Mouse (Mus musculus): ENCODE measurements around the gene Lrriq3. TPM values are rescaled to one million over a fixed set of nuclear protein-coding genes. Genes with fewer than 3 reads are reported as not detected.

The Lrriq3 gene
- polyA plus RNA-seq, 1 experiment from 2014 or later = 1.1 TPM

DNA sequence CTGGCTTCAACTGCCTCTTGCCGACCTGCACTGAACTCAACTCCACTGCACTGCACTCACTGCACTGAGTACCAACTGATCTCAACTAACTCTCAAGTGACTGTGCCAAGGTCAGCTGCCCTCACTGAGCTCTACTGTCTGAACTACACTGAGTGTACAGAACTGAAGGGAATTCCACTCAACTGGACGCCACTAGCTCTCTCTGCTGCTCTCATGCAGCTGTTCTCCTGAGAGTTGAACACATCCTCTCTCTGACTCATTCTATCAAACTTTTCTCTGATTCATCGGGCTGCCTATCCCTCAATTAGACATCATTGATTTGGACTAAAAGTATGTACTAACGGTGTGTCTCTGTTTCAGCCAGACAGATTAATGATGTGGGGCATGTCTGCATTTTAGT lies 15.3 kb upstream of the Lrriq3 start:
- H3K36me3 ChIP-seq (ENCODE audit: control insufficient read depth, insufficient read depth) = no peaks in the 10 kb centered on the region
- H3K4me3 ChIP-seq (ENCODE audit: low read length) = no peak overlapping the region
- no peak for ATAC-seq (replicated peaks; ENCODE audit: extremely low read depth, insufficient read depth, low FRiP score)
- no peak overlapping the region for H3K27ac ChIP-seq (ENCODE audit: low read length)
- no peaks in the 10 kb centered on the region for H3K27me3 ChIP-seq (ENCODE audit: control insufficient read depth, insufficient read depth, low read length)
- no peak overlapping the region for H3K9ac ChIP-seq (ENCODE audit: low read length)
- no peaks in the 10 kb centered on the region for H3K4me1 ChIP-seq (ENCODE audit: control insufficient read depth, insufficient read depth, low read length)
- no peak overlapping the region for H3K4me2 ChIP-seq (ENCODE audit: low read depth, low read length)
- no peaks in the 10 kb centered on the region for H3K9me3 ChIP-seq (replicated peaks; ENCODE audit: control insufficient read depth, low read length)
- 82% methylated on average over 4 of the region's 4 CpGs for WGBS

DNA sequence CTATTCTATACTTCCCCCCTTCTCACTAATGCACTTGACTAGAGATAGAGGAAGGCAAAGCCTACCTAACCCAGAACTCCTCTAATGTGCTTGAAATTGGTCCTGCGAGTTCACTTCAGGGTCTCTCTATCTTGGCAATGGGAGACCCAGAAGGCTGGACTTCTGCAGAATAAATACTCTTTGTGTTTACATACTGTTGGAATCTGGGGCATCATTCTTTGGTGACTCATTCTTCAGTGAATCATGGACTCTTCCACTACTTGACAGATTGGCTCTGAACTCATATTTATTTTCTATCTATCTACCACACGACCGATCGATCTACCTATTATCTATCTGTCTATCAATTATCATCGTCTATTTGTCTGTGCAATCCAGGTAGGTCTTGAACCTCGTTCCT lies 1.2 kb upstream of the Lrriq3 start:
- Histone ChIP-seq H3K27me3 (ENCODE audit: control insufficient read depth, insufficient read depth, low read length) (no peaks in the 10 kb centered on the region), H3K4me3 (ENCODE audit: low read length) (no peak overlapping the region; the same call in 1 of the 2 replicates), H3K4me1 (ENCODE audit: control insufficient read depth, insufficient read depth, low read length) (peaks cover 3% of the 10 kb centered on the region; the same call in 1 of the 2 replicates), H3K9me3 (replicated peaks; ENCODE audit: control insufficient read depth, low read length) (no peaks in the 10 kb centered on the region), H3K36me3 (ENCODE audit: control insufficient read depth, insufficient read depth) (peaks cover 12% of the 10 kb centered on the region), H3K4me2 (ENCODE audit: low read depth, low read length) (peak overlapping the region; percentile 75), H3K9ac (ENCODE audit: low read length) (no peak overlapping the region), H3K27ac (ENCODE audit: low read length) (no peak overlapping the region)
- 91% methylated on average over 6 of the region's 6 CpGs for WGBS
- no peak for ATAC-seq (replicated peaks; ENCODE audit: extremely low read depth, insufficient read depth, low FRiP score)

DNA sequence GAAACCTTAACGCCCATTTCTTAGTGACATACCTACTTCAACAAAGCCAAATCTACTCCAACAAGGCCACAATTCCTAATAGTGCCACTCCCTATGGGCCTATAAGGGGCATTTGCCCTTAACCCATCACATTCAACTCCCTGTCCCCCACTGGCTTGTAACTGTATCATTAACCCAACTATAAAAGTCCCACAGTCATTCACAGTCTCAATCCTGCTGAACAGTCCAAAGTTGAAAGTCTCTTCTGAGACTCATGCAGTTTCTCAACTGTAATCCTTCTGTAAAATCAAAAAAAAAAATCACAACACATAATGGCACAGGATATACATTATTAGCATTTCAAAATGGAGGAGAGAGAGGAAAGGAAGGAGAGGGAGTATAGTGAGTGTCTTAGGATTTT lies 6.0 kb downstream of the Lrriq3 start:
- Histone ChIP-seq H3K27ac (ENCODE audit: low read length) (no peak overlapping the region), H3K4me1 (ENCODE audit: control insufficient read depth, insufficient read depth, low read length) (no peaks in the 10 kb centered on the region), H3K9me3 (replicated peaks; ENCODE audit: control insufficient read depth, low read length) (no peaks in the 10 kb centered on the region), H3K4me3 (ENCODE audit: low read length) (no peak overlapping the region), H3K27me3 (ENCODE audit: control insufficient read depth, insufficient read depth, low read length) (no peaks in the 10 kb centered on the region), H3K36me3 (ENCODE audit: control insufficient read depth, insufficient read depth) (no peaks in the 10 kb centered on the region), H3K9ac (ENCODE audit: low read length) (no peak overlapping the region), H3K4me2 (ENCODE audit: low read depth, low read length) (no peak overlapping the region)
- WGBS = 78% methylated on average over 1 of the region's 1 CpGs
- no peak for ATAC-seq (replicated peaks; ENCODE audit: extremely low read depth, insufficient read depth, low FRiP score)

DNA sequence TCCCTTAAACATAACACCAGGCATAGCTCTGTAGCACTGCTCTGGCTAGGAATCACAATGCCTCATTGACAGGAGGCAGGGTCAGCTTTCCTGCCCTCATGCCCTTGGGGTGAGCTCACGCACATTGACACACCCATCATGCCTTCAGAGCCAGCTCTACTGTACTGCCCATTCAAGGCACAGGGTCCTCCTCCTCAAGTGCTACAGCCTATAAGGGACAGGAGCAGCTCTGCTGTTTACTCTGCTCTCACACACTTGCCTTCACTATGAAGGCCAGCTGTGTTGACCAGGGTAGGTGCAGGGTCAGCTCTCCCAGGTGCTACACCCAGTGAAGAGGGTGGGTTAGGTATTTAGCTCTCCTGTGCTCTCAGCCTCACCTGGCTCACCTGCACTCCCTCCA lies 12.7 kb downstream of the Lrriq3 start:
- ATAC-seq (replicated peaks; ENCODE audit: extremely low read depth, insufficient read depth, low FRiP score) = no peak
- Histone ChIP-seq H3K4me1 (ENCODE audit: control insufficient read depth, insufficient read depth, low read length) (no peaks in the 10 kb centered on the region), H3K4me3 (ENCODE audit: low read length) (no peak overlapping the region), H3K4me2 (ENCODE audit: low read depth, low read length) (no peak overlapping the region), H3K9me3 (replicated peaks; ENCODE audit: control insufficient read depth, low read length) (no peaks in the 10 kb centered on the region), H3K9ac (ENCODE audit: low read length) (no peak overlapping the region), H3K36me3 (ENCODE audit: control insufficient read depth, insufficient read depth) (no peaks in the 10 kb centered on the region), H3K27me3 (ENCODE audit: control insufficient read depth, insufficient read depth, low read length) (no peaks in the 10 kb centered on the region), H3K27ac (ENCODE audit: low read length) (no peak overlapping the region)
- WGBS = 50% methylated on average over 1 of the region's 1 CpGs

DNA sequence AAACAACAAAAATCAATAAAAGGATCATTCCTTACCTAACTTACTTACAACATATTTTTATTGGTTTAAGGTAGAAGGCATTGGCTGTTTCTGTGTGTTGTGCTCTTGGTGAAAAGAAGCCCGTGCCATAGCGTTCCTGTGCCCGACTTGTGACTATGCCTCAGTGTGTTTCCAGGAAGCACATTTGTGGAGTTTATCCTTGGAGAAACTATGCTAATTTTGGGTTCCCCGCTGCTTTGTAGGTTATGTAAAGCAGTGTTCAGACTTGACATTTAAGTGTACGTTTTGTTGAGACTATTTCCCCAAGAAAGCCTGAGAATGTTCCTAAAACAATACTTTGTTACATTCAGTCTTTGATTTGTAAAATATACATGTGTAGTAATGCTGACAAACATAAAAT lies 44.5 kb downstream of the Lrriq3 start:
- H3K27me3 ChIP-seq (ENCODE audit: control insufficient read depth, insufficient read depth, low read length) = no peaks in the 10 kb centered on the region
- no peak overlapping the region for H3K4me2 ChIP-seq (ENCODE audit: low read depth, low read length)
- no peak overlapping the region for H3K27ac ChIP-seq (ENCODE audit: low read length)
- no peaks in the 10 kb centered on the region for H3K9me3 ChIP-seq (replicated peaks; ENCODE audit: control insufficient read depth, low read length)
- H3K36me3 ChIP-seq (ENCODE audit: control insufficient read depth, insufficient read depth) = no peaks in the 10 kb centered on the region
- H3K9ac ChIP-seq (ENCODE audit: low read length) = no peak overlapping the region
- H3K4me3 ChIP-seq (ENCODE audit: low read length) = no peak overlapping the region
- H3K4me1 ChIP-seq (ENCODE audit: control insufficient read depth, insufficient read depth, low read length) = no peaks in the 10 kb centered on the region
- ATAC-seq (replicated peaks; ENCODE audit: extremely low read depth, insufficient read depth, low FRiP score) = no peak
- WGBS = 80% methylated on average over 5 of the region's 5 CpGs

DNA sequence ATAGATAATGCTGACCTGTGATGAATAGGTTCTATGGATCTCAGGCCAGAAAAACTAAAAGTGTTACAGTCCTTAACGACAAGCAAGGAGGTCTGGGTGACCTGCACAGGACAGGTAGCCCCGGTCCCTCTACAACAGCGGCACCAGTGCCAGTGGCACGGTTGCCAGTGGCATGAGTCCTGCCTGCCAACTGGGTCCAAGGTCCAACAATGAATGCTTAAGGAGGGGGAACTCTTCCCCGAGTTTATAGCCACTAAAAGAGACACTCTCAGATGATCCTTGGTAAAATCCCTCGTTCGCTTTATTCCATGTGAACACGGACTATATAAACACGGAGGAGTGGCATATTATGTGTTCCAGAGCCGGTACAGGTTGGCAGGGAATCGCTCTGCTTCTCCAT lies 47.8 kb downstream of the Lrriq3 start:
- Histone ChIP-seq H3K9ac (ENCODE audit: low read length) (no peak overlapping the region), H3K36me3 (ENCODE audit: control insufficient read depth, insufficient read depth) (no peaks in the 10 kb centered on the region), H3K4me1 (ENCODE audit: control insufficient read depth, insufficient read depth, low read length) (no peaks in the 10 kb centered on the region), H3K4me2 (ENCODE audit: low read depth, low read length) (no peak overlapping the region), H3K9me3 (replicated peaks; ENCODE audit: control insufficient read depth, low read length) (no peaks in the 10 kb centered on the region), H3K27ac (ENCODE audit: low read length) (no peak overlapping the region), H3K4me3 (ENCODE audit: low read length) (no peak overlapping the region), H3K27me3 (ENCODE audit: control insufficient read depth, insufficient read depth, low read length) (no peaks in the 10 kb centered on the region)
- ATAC-seq (replicated peaks; ENCODE audit: extremely low read depth, insufficient read depth, low FRiP score) = no peak
- WGBS = 83% methylated on average over 11 of the region's 11 CpGs

DNA sequence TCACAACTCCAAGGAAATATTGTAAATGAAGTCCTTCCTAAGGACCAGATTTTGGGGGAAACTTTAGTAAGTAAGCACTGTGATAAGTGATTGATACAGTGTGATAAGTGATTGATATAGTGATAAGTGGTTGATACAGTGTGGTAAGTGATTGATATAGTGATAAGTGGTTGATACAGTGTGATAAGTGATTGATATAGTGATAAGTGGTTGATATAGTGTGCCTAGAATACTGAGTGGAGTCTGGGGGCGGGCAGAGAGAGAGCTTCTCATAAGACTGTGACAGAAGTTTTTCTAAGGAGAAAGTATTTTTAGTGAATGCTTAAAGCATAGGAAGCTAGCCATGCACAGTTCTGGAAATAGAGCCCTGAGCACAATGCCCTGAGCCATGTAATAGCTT lies 51.1 kb downstream of the Lrriq3 start:
- ATAC-seq (replicated peaks; ENCODE audit: extremely low read depth, insufficient read depth, low FRiP score) = no peak
- H3K36me3 ChIP-seq (ENCODE audit: control insufficient read depth, insufficient read depth) = no peaks in the 10 kb centered on the region
- no peak overlapping the region for H3K4me3 ChIP-seq (ENCODE audit: low read length)
- H3K4me2 ChIP-seq (ENCODE audit: low read depth, low read length) = no peak overlapping the region
- H3K27ac ChIP-seq (ENCODE audit: low read length) = no peak overlapping the region
- H3K9ac ChIP-seq (ENCODE audit: low read length) = no peak overlapping the region
- H3K4me1 ChIP-seq (ENCODE audit: control insufficient read depth, insufficient read depth, low read length) = no peaks in the 10 kb centered on the region
- no peaks in the 10 kb centered on the region for H3K9me3 ChIP-seq (replicated peaks; ENCODE audit: control insufficient read depth, low read length)
- WGBS = 55% methylated on average over 1 of the region's 1 CpGs
- no peaks in the 10 kb centered on the region for H3K27me3 ChIP-seq (ENCODE audit: control insufficient read depth, insufficient read depth, low read length)

DNA sequence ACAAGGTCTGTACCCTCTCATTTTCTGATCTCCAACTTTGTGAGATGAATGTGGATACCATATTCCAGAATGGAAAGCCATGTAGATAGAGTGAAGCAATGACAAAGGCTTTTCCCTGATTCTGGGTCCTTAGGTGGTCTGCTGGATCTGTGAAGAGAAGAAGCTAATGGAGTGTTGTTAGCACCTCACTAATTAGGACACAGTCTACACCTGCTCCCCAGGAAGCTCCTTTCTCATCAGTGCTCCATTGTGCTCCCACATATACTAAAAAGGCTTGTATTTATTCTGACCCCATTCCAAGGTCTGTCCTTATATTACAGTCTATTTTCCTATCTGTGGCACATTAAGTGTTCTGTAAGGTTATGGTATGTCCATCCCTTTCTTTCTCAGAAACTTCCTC lies 68.6 kb downstream of the Lrriq3 start:
- Histone ChIP-seq H3K4me3 (ENCODE audit: low read length) (no peak overlapping the region), H3K36me3 (ENCODE audit: control insufficient read depth, insufficient read depth) (no peaks in the 10 kb centered on the region), H3K27ac (ENCODE audit: low read length) (no peak overlapping the region), H3K4me1 (ENCODE audit: control insufficient read depth, insufficient read depth, low read length) (no peaks in the 10 kb centered on the region), H3K9me3 (replicated peaks; ENCODE audit: control insufficient read depth, low read length) (peaks cover 5% of the 10 kb centered on the region; the same call in 1 of the 2 replicates), H3K4me2 (ENCODE audit: low read depth, low read length) (no peak overlapping the region), H3K9ac (ENCODE audit: low read length) (no peak overlapping the region), H3K27me3 (ENCODE audit: control insufficient read depth, insufficient read depth, low read length) (no peaks in the 10 kb centered on the region)
- ATAC-seq (replicated peaks; ENCODE audit: extremely low read depth, insufficient read depth, low FRiP score) = no peak

DNA sequence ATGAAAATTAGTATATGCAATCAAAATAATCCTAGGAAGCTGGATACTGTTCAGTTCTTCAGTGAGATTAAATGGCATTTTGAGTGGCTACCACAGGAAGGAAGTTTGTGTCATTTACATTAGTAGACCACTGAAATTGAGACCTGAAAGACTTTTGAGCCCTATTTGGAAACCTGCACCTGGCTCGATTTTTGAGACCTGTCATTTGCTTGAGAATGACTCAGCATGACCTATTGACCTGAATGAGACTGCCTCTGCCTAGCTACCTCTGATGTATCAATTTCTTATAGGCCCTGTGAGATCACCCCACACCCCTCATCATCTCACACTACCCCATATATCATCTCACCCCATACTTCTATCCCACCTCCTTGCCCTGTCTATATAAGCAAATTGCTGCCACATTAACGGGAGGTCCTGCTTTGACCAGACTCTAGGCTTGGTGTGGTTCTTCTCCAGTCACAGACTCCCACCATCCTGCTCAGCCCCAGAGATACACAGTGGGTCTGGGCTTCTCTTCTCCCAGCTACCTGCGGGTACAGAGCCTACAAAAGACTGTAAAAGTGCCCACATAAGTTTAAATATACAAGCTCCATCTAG lies 87.2 kb downstream of the Lrriq3 start:
- 77% methylated on average over 3 of the region's 3 CpGs for WGBS
- H3K27me3 ChIP-seq (ENCODE audit: control insufficient read depth, insufficient read depth, low read length) = no peaks in the 10 kb centered on the region
- H3K27ac ChIP-seq (ENCODE audit: low read length) = no peak overlapping the region
- H3K9ac ChIP-seq (ENCODE audit: low read length) = no peak overlapping the region
- H3K36me3 ChIP-seq (ENCODE audit: control insufficient read depth, insufficient read depth) = no peaks in the 10 kb centered on the region
- no peak for ATAC-seq (replicated peaks; ENCODE audit: extremely low read depth, insufficient read depth, low FRiP score)
- H3K4me1 ChIP-seq (ENCODE audit: control insufficient read depth, insufficient read depth, low read length) = no peaks in the 10 kb centered on the region
- H3K4me3 ChIP-seq (ENCODE audit: low read length) = no peak overlapping the region
- no peak overlapping the region for H3K4me2 ChIP-seq (ENCODE audit: low read depth, low read length)
- H3K9me3 ChIP-seq (replicated peaks; ENCODE audit: control insufficient read depth, low read length) = no peaks in the 10 kb centered on the region
